In the genomic region with DNA sequence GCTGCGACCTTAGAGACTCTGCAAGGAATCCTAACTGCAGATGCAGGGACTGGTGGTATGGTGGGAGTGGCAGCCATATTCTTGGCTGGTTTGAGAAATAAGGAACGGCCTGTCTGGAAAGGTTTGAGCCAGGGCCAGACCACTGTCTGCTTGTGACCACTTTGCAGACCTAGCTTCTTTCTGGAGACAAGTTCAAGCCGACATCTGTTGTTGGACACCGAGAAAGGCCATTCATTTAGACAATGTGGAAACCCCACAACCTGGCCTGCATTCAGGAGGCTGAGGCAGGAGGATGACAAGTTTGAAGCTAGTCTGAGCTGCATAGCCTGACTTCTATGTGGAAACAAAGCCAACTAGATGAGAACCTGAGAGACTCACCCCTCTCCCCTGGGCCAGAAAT, we compare ENCODE assay signal across 7 mouse cellular contexts. TPM values are rescaled to one million over a fixed set of nuclear protein-coding genes. Genes with fewer than 3 reads are reported as not detected.
DNase-seq lines count a peak whose midpoint lies in the region; ATAC-seq and TF ChIP-seq lines count a peak whose summit lies in the region.

No protein-coding gene starts in this region.

- no peak for TF ChIP-seq CTCF in layer of hippocampus, adult 2 months (conservative IDR thresholded peaks at IDR 0.05)

- DNase-seq in layer of hippocampus, adult 2 months (ENCODE audit: low spot score in 2 of 2), result no peak
- DNase-seq in layer of hippocampus, postnatal 10 days (ENCODE audit: low spot score in 2 of 2), result no peak
- DNase-seq in forebrain, embryonic 10.5 days (ENCODE audit: extremely low spot score, low spot score), result no peak
- DNase-seq in limb, embryonic 11.5 days (ENCODE audit: low spot score), result no peak
- no peak for DNase-seq in thymus, postnatal 14 days
- DNase-seq in right cerebral cortex, postnatal 10 days (ENCODE audit: low spot score in 2 of 2), result no peak

- no peaks in the 10 kb centered on the region for H3K36me3 ChIP-seq in forebrain, embryonic 10.5 days (replicated peaks)
- no peaks in the 10 kb centered on the region for H3K36me3 ChIP-seq in limb, embryonic 11.5 days (ENCODE audit: control insufficient read depth, insufficient read depth, low read length)
- H3K36me3 ChIP-seq in neural tube, embryonic 14.5 days (ENCODE audit: control insufficient read depth, insufficient read depth, low read length), result no peaks in the 10 kb centered on the region

- no peaks in the 10 kb centered on the region for H3K9me3 ChIP-seq in forebrain, embryonic 10.5 days
- no peaks in the 10 kb centered on the region for H3K9me3 ChIP-seq in limb, embryonic 11.5 days (ENCODE audit: control insufficient read depth, low read length)
- no peaks in the 10 kb centered on the region for H3K9me3 ChIP-seq in neural tube, embryonic 14.5 days (ENCODE audit: control insufficient read depth, low read length)

- WGBS in forebrain, embryonic 10.5 days, result 82% methylated on average over 4 of the region's 4 CpGs
- WGBS in limb, embryonic 11.5 days, result 79% methylated on average over 4 of the region's 4 CpGs
- WGBS in neural tube, embryonic 14.5 days, result 74% methylated on average over 4 of the region's 4 CpGs

- peaks cover 75% of the 10 kb centered on the region for H3K4me1 ChIP-seq in forebrain, embryonic 10.5 days
- peaks cover 3% of the 10 kb centered on the region; the same call in 1 of the 2 replicates for H3K4me1 ChIP-seq in limb, embryonic 11.5 days (ENCODE audit: control insufficient read depth, insufficient read depth, low read length)
- peaks cover 22% of the 10 kb centered on the region; the same call in 1 of the 2 replicates for H3K4me1 ChIP-seq in neural tube, embryonic 14.5 days (ENCODE audit: control insufficient read depth, insufficient read depth, low read length)

- H3K27ac ChIP-seq in layer of hippocampus, adult 2 months, result peak overlapping the region; percentile 92
- H3K27ac ChIP-seq in forebrain, embryonic 10.5 days, result peak overlapping the region; percentile 90
- H3K27ac ChIP-seq in limb, embryonic 11.5 days (replicated peaks; ENCODE audit: low read depth, low read length), result no peak overlapping the region
- H3K27ac ChIP-seq in neural tube, embryonic 14.5 days (ENCODE audit: low read depth, low read length), result peak overlapping the region; percentile 71; the same call in 1 of the 2 replicates

- H3K4me3 ChIP-seq in layer of hippocampus, adult 2 months, result no peak overlapping the region
- peak overlapping the region; percentile 66 for H3K4me3 ChIP-seq in forebrain, embryonic 10.5 days
- H3K4me3 ChIP-seq in limb, embryonic 11.5 days (ENCODE audit: low read depth, low read length), result no peak overlapping the region
- no peak overlapping the region for H3K4me3 ChIP-seq in neural tube, embryonic 14.5 days (ENCODE audit: low read depth, low read length)

- no peak overlapping the region for H3K9ac ChIP-seq in limb, embryonic 11.5 days (ENCODE audit: low read length)
- no peak overlapping the region for H3K9ac ChIP-seq in neural tube, embryonic 14.5 days (replicated peaks; ENCODE audit: low read depth, low read length)

- H3K27me3 ChIP-seq in forebrain, embryonic 10.5 days (ENCODE audit: poor library complexity, severe bottlenecking), result 0 out of 2 replicates have a peak, but pooled peaks cover 4% of the 10 kb centered on the region
- peaks cover 2% of the 10 kb centered on the region; the same call in 1 of the 2 replicates for H3K27me3 ChIP-seq in limb, embryonic 11.5 days (ENCODE audit: control insufficient read depth, insufficient read depth, low read length)
- no peaks in the 10 kb centered on the region for H3K27me3 ChIP-seq in neural tube, embryonic 14.5 days (ENCODE audit: control insufficient read depth, insufficient read depth, low read length)

- peak overlapping the region; percentile 56; the same call in 1 of the 2 replicates for H3K4me2 ChIP-seq in limb, embryonic 11.5 days (ENCODE audit: low read depth, severe bottlenecking)
- peak overlapping the region; percentile 87 for H3K4me2 ChIP-seq in neural tube, embryonic 14.5 days (ENCODE audit: low read depth, low read length)

- no peak for ATAC-seq in limb, embryonic 11.5 days (ENCODE audit: insufficient number of reproducible peaks, low FRiP score, low TSS enrichment, low read depth)
- no peak for ATAC-seq in neural tube, embryonic 14.5 days (ENCODE audit: low read depth)

RNA-seq across cellular contexts. Expression of a gene that starts 1.1 kb away (rescaled TPM):
- total RNA-seq in layer of hippocampus, adult 2 months (2021), result 1 to 10 TPM; 3.3 TPM
- 1 to 10 TPM; 3.7 to 3.8 TPM for total RNA-seq in layer of hippocampus, postnatal 10 days (2021)
- polyA plus RNA-seq in forebrain, embryonic 10.5 days (2016; fragmentation: Nextera tagmentation; extraction: Ambion mirVana), result 4.0 TPM in 2 replicates
- polyA plus RNA-seq in limb, embryonic 11.5 days (2014; fragmentation: Nextera tagmentation; extraction: Ambion mirVana), result 2.3 and 2.6 TPM in 2 replicates
- 3.0 and 4.1 TPM in 2 replicates for polyA plus RNA-seq in neural tube, embryonic 14.5 days (2014; fragmentation: Nextera tagmentation; extraction: Ambion mirVana)

RNA-seq across cellular contexts. Expression of a gene that starts 50.1 kb away (rescaled TPM):
- 1 to 10 TPM; 1.2 to 1.3 TPM for total RNA-seq in layer of hippocampus, adult 2 months (2021)
- total RNA-seq in layer of hippocampus, postnatal 10 days (2021), result 1 to 10 TPM; 1.3 to 1.4 TPM
- polyA plus RNA-seq in forebrain, embryonic 10.5 days (2016; fragmentation: Nextera tagmentation; extraction: Ambion mirVana), result not detected in 2 replicates
- polyA plus RNA-seq in limb, embryonic 11.5 days (2014; fragmentation: Nextera tagmentation; extraction: Ambion mirVana), result not detected in 2 replicates
- 0.32 and 0.92 TPM in 2 replicates for polyA plus RNA-seq in neural tube, embryonic 14.5 days (2014; fragmentation: Nextera tagmentation; extraction: Ambion mirVana)

RNA-seq across cellular contexts. Expression of a gene that starts 60.0 kb away (rescaled TPM):
- 1 to 10 TPM; 1.5 to 2.0 TPM for total RNA-seq in layer of hippocampus, adult 2 months (2021)
- 1 to 10 TPM; 1.8 TPM for total RNA-seq in layer of hippocampus, postnatal 10 days (2021)
- 0.21 and 0.32 TPM in 2 replicates for polyA plus RNA-seq in forebrain, embryonic 10.5 days (2016; fragmentation: Nextera tagmentation; extraction: Ambion mirVana)
- 0.23 and 0.48 TPM in 2 replicates for polyA plus RNA-seq in limb, embryonic 11.5 days (2014; fragmentation: Nextera tagmentation; extraction: Ambion mirVana)
- polyA plus RNA-seq in neural tube, embryonic 14.5 days (2014; fragmentation: Nextera tagmentation; extraction: Ambion mirVana), result 1.4 and 2.4 TPM in 2 replicates
